Mouse (Mus musculus) kidney, adult 2 months (tissue): ENCODE results near the gene Skp1a. TPM values are rescaled to one million over a fixed set of nuclear protein-coding genes. Genes with fewer than 3 reads are reported as not detected.

ENCODE experiments used
- DNase-seq: peaks from one replicate; pipeline ENCODE4 v3.0.0; 2021
- H3K27ac ChIP-seq: fragments of 200-500 bp; 2 replicates; pipeline ENCODE4 v1.5.1; 2012; ENCODE audit warnings: low read depth, low read length, control low read depth, inconsistent platforms; ENCODE audit not compliant: insufficient read depth
- H3K27me3 ChIP-seq: fragments of 200-500 bp; replicated peaks from 2 replicates; pipeline ENCODE4 v1.6.1; 2012; ENCODE audit warnings: mild to moderate bottlenecking, moderate library complexity, low read length, inconsistent platforms; ENCODE audit not compliant: control insufficient read depth, insufficient read depth
- H3K36me3 ChIP-seq: fragments of 200-500 bp; 2 replicates; pipeline ENCODE4 v1.6.1; 2012; ENCODE audit warnings: mild to moderate bottlenecking, moderate library complexity, low read length, inconsistent platforms; ENCODE audit not compliant: control insufficient read depth, insufficient read depth
- H3K4me1 ChIP-seq: fragments of 200-500 bp; 2 replicates; pipeline ENCODE4 v1.6.1; 2011; ENCODE audit warnings: low read length; ENCODE audit not compliant: control insufficient read depth, insufficient read depth
- H3K4me3 ChIP-seq: fragments of 200-500 bp; 2 replicates; pipeline ENCODE4 v1.5.1; 2011; ENCODE audit warnings: mild to moderate bottlenecking, low read depth, low read length, control low read depth; ENCODE audit not compliant: insufficient read depth
- CTCF ChIP-seq: fragments of 200-500 bp; conservative IDR thresholded peaks from 2 replicates; pipeline ENCODE4 v1.5.1; 2011; ENCODE audit warnings: low read depth, mild to moderate bottlenecking, control low read depth, low read length, moderate library complexity, mixed read lengths; ENCODE audit not compliant: insufficient read depth, insufficient read length
- POLR2A ChIP-seq: fragments of 200-500 bp; IDR thresholded peaks from one replicate; pipeline ENCODE4 v1.6.1; 2011; ENCODE audit warnings: low read depth, low read length, control low read depth
- WGBS: fragments of 180-500 bp; shearing (Covaris S2); methylation state at CpG from one replicate; pipeline ENCODE4 v1.1.7; 2018; 5-methylcytosine and 5-hydroxymethylcytosine counted together
- polyA plus RNA-seq: library from polyadenylated mRNA; depleted of rRNA; stranded (reverse); fragments of >200 nt; gene quantifications from 2 replicates; pipeline ENCODE4 v1.2.3, GENCODE M21; 2012

Skp1a gene
- polyA plus RNA-seq, 1 experiment = 68.9 TPM

DNA sequence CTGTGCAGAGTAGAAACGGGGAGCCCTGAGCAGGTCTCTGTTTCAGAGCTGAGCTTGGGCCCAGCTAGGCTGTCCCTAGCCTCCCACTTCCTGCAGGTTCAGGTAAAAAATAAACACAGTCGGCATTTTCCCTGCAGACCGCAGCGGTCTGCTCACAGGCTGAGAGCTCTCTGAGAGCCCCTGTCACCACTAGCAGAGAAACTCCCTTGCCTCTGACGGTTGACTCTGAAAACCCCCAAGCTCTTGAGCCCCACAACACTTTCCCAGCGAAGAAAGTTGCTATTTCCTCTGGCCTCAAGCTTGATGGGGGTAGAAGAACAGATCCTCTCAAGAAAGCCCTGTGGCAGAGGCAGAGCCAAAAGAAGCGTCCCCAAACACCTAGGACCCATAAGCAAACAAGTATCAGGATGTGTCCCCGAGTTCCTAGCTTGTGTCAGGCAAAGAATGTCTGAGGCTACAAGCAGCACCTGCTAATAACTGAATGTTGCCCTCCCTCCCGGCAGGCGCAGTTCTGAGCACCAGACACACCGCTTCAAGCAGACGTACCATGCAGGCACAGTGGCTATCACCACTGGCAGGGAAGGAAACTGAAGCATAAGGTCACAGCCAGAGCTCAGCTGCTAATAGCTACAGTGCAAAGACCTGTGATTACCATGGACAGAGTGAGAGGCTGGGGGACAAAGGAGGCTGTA is 34.0 kb downstream of the Skp1a start:
- WGBS = 73% methylated on average over 12 of the region's 12 CpGs
- H3K4me3 ChIP-seq = no peak overlapping the region
- H3K4me1 ChIP-seq = no peaks in the 10 kb centered on the region
- no peak overlapping the region for H3K27ac ChIP-seq
- DNase-seq = no peak
- H3K27me3 ChIP-seq = no peaks in the 10 kb centered on the region
- H3K36me3 ChIP-seq = no peaks in the 10 kb centered on the region
- no peak for TF ChIP-seq CTCF
- no peak for TF ChIP-seq POLR2A

- no peaks in the 10 kb centered on the region for H3K36me3 ChIP-seq
- H3K27ac ChIP-seq = no peak overlapping the region
- no peaks in the 10 kb centered on the region for H3K4me1 ChIP-seq
- H3K4me3 ChIP-seq = no peak overlapping the region
- WGBS = 89% methylated on average over 5 of the region's 5 CpGs
- TF ChIP-seq CTCF (no peak), POLR2A (no peak)
- no peak for DNase-seq
- no peaks in the 10 kb centered on the region for H3K27me3 ChIP-seq
Observed at GRCm38 (mm10) chr11:52267271-52267670, 35.5 kb downstream of the Skp1a start.

DNA sequence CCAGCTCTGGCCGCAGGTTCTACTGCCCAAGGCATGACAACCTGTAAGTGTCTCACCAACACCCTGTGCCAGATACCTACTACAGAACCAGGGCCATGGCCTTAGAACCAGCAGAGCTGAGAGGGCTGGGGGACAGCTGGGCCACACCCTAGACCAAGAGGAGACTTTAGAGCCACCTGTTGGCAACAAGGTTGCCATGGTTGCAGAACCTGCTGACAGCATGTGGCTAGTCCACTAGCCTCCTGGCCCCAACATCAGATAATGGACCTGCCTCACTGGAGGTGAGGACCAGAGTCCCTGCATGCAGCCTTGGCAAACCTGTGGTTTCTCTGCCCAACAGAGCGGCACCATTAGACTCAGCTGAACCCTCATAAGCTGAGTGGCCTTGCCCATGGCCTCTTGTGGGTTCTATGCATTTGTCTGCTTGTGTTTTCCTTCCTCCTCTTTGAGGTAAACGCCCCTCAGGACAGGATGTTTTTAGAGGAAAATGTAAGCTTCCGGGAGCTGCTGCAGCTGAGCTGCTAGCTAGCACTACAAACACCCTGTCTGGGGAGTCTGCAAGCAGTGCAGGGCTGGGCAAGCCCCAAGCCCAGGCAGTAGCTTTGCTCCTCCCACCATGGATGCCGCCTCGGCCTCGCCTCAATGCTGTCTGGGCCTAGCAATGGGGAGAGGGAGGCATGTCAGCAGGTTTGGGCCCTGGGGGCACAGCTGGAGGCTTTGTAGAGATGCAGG is 36.5 kb downstream of the Skp1a start:
- Histone ChIP-seq H3K27me3 (no peaks in the 10 kb centered on the region), H3K27ac (no peak overlapping the region), H3K36me3 (no peaks in the 10 kb centered on the region), H3K4me1 (no peaks in the 10 kb centered on the region), H3K4me3 (no peak overlapping the region)
- WGBS = 59% methylated on average over 7 of the region's 7 CpGs
- DNase-seq = no peak
- no peak for TF ChIP-seq POLR2A
- no peak for TF ChIP-seq CTCF

DNA sequence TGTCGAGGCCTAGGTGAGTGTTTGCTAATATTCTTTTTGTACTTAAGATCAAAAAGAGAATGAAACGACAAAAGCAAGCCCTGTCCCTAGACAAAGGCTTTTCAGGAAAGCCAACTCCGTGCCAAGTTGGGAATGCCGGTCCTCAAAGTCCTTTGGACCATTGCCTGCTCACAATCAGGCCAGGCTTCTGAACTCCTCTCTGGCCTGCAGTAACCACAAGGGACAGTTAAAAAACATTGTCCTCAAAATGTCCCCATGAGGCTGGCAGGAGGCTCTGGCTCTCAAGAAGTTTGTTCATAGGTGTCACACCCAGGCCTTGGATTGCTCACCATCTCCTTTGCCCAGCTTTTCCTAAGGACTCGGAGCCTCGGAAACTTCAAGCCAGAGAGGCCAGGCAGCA is 38.0 kb downstream of the Skp1a start:
- Histone ChIP-seq H3K4me3 (no peak overlapping the region), H3K27ac (no peak overlapping the region), H3K36me3 (no peaks in the 10 kb centered on the region), H3K4me1 (no peaks in the 10 kb centered on the region), H3K27me3 (no peaks in the 10 kb centered on the region)
- WGBS = 66% methylated on average over 6 of the region's 6 CpGs
- peak; percentile 39 for DNase-seq
- TF ChIP-seq CTCF (no peak), POLR2A (no peak)

- TF ChIP-seq CTCF = no peak
- TF ChIP-seq POLR2A = no peak
- no peaks in the 10 kb centered on the region for H3K36me3 ChIP-seq
- no peak for DNase-seq
- 87% methylated on average over 8 of the region's 8 CpGs for WGBS
- H3K4me3 ChIP-seq = no peak overlapping the region
- no peaks in the 10 kb centered on the region for H3K27me3 ChIP-seq
- H3K27ac ChIP-seq = no peak overlapping the region
- H3K4me1 ChIP-seq = no peaks in the 10 kb centered on the region
Observed at GRCm38 (mm10) chr11:52271765-52272495, 40.1 kb downstream of the Skp1a start.

GRCm38 (mm10) chr11:52272619-52273018 is 40.8 kb downstream of the Skp1a start:
- H3K27ac ChIP-seq = no peak overlapping the region
- DNase-seq = no peak
- no peaks in the 10 kb centered on the region for H3K27me3 ChIP-seq
- H3K4me1 ChIP-seq = no peaks in the 10 kb centered on the region
- H3K4me3 ChIP-seq = no peak overlapping the region
- TF ChIP-seq POLR2A (no peak), CTCF (no peak)
- H3K36me3 ChIP-seq = no peaks in the 10 kb centered on the region
- 76% methylated on average over 6 of the region's 6 CpGs for WGBS
